Mouse (Mus musculus) left cerebral cortex, postnatal 4 days (tissue): Measurements from ENCODE around the gene Hacd3. TPM values are rescaled to one million over a fixed set of nuclear protein-coding genes. Genes with fewer than 3 reads are reported as not detected.
A peak's percentile ranks its signal among the peaks of the same experiment; 100 is the strongest.

Experiments
- DNase-seq: peaks from one replicate; pipeline ENCODE4 v3.0.0-alpha.2; 2022
- intact Hi-C: fragments of 180-260 bp; cut with DNase I; formaldehyde crosslinking; loops from one replicate; pipeline ENCODE4 v1.15.1; 2025
- microRNA-seq: library from miRNA; unstranded; fragments of <30 nt; microRNA quantifications from one replicate; pipeline ENCODE4 v1.2.0, GENCODE M21; 2022
- total RNA-seq, 2 experiments: library from RNA; stranded (reverse); gene quantifications; 2 replicates each; pipeline ENCODE4 v1.2.3; 2021

The Hacd3 gene
- total RNA-seq, 2 experiments from 2014 or later = 130 to 140 TPM

DNA sequence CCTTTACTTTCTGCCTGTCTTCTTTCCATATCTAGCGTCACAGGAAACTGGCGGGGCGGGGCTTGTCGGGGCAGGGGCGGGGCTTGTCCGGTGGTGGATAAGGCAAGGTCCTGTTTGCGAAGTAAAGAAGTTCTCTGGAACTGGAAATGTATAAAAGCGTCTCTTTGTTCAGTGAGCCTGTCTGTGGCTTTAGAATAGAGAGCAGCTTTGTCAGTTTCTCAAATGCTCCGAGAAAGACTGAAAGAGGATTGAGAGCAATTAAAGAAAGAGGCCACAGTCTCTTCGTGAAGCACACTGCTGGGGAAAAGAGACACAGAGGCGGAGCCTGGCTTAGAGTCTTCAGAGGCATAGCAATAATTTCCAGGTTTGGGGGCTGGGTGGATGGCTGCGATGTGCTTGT lies 65.2 kb downstream of the Hacd3 start:
- intact Hi-C loops = no loop called here
- DNase-seq = peak; percentile 28

DNA sequence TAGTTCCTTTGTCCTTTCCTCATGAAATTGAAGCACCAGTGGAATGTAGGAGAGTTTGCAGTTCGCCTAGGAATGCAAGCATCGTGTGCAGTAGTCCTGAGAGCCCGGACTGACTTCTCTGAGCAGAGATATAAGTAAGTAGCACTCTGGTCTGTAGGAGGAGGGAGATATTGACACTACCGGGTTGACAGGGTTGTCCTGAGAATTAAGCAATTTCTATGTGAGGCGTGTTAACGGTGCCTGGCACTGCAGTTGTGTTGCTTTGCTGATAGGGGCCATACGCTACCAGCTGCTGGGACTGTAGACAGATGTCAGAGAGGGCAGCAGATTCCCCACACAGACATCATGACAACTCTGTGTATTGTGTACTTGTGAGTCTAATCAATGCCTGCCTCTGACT lies 68.3 kb downstream of the Hacd3 start:
- no peak for DNase-seq
- intact Hi-C loops = no loop called here

- DNase-seq = no peak
Observed at GRCm38 (mm10) chr9:64952055-64952454, 69.4 kb downstream of the Hacd3 start.

GRCm38 (mm10) chr9:64951161-64951657 lies 70.3 kb downstream of the Hacd3 start, which contains the start of gene Slc24a1:
Slc24a1 (minus strand) TSS chr9:64951607.
- DNase-seq = no peak
- intact Hi-C loops = no loop called here

More at GRCm38 (mm10) chr9:64952055-64952454, 69.4 kb downstream of the Hacd3 start:
- intact Hi-C loops = no loop called here

- intact Hi-C loops = no loop called here
Observed at GRCm38 (mm10) chr9:64947483-64948095, 73.9 kb downstream of the Hacd3 start.

GRCm38 (mm10) chr9:64943997-64944396 lies 77.5 kb downstream of the Hacd3 start:
- intact Hi-C loops = no loop called here
- DNase-seq = no peak

More at GRCm38 (mm10) chr9:64947483-64948095, 73.9 kb downstream of the Hacd3 start:
- DNase-seq = no peak

GRCm38 (mm10) chr9:64941650-64942049 lies 79.8 kb downstream of the Hacd3 start:
- no peak for DNase-seq
- intact Hi-C loops = no loop called here

- intact Hi-C loops = no loop called here
- DNase-seq = no peak
Observed at GRCm38 (mm10) chr9:64940731-64941346, 80.7 kb downstream of the Hacd3 start.

DNA sequence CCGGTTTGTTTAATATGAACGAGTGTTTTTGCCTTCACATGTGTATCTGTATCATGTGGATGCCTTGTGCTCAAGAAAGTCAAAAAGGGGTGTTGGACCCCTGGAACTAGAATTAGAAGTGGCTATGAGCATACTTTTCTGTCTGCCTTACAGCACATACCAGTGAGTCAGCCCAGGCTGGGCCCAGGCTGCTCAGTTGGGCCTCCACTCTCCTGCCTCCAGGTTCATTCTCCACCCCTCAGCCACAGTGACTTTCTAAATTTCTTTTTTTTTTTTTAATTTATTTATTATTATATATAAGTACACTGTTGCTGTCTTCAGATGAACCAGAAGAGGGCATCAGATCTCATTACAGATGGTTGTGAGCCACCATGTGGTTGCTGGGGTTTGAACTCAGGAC lies 81.7 kb downstream of the Hacd3 start:
- no peak for DNase-seq
- intact Hi-C loops = no loop called here

DNA sequence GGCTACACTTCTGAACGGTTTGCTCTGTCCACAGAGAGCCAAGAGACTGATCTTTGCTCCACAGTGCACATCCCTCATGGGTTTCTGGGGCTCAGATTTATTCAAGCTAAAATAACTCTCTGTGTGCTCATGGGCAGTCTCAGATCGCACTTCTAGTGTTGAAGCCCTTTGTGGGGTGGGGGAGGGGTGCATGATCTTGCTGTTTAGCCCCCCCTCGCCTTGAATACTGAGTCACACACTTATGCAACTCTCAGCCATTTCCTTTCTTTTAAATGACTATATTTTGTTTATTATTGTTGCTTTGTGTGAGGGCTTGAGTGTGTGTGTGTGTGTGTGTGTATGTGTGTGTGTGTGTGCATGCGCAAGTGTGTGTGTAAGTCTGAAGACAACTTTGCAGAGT lies 82.2 kb downstream of the Hacd3 start:
- DNase-seq = no peak
- intact Hi-C loops = no loop called here

- intact Hi-C loops = no loop called here
- DNase-seq = no peak
Observed at GRCm38 (mm10) chr9:64938535-64938934, 83.0 kb downstream of the Hacd3 start.

GRCm38 (mm10) chr9:64937491-64937890 lies 84.0 kb downstream of the Hacd3 start:
- intact Hi-C loops = no loop called here
- no peak for DNase-seq

Small RNA genes within 50 kb of the gene (microRNA-seq; reads per million reads assigned to microRNA genes)
- gene Gm25640 = not detected

Other genes with a start within 250 kb of the Hacd3 start
- 10 to 100 TPM; 37.1 to 37.5 TPM for gene Dennd4a, start 210.4 kb downstream of the Hacd3 start, total RNA-seq
- under 1 TPM; 0.14 to 0.26 TPM for gene Slc24a1, start 70.1 kb downstream of the Hacd3 start, total RNA-seq
- gene Ints14, start 60.8 kb downstream of the Hacd3 start, total RNA-seq = 10 to 100 TPM; 22.1 to 24.2 TPM
- 100 to 1,000 TPM; 115 to 116 TPM for gene Dpp8, start 10.7 kb upstream of the Hacd3 start, total RNA-seq
- 10 to 100 TPM; 40.6 to 42.0 TPM for gene Igdcc4, start 79.8 kb upstream of the Hacd3 start, total RNA-seq
- gene Igdcc3, start 119.5 kb upstream of the Hacd3 start, total RNA-seq = 1 to 10 TPM; 5.1 to 6.0 TPM
- gene Parp16, start 173.7 kb upstream of the Hacd3 start, total RNA-seq = 1 to 10 TPM; 5.8 to 6.9 TPM
- gene Cilp, start 243.5 kb upstream of the Hacd3 start, total RNA-seq = not detected